In genomic region chr5:140617714-140618113, GRCm38 (mm10) we compare ENCODE assay signal across 9 mouse cellular contexts. TPM values are rescaled to one million over a fixed set of nuclear protein-coding genes. Genes with fewer than 3 reads are reported as not detected.
DNase-seq lines count a peak whose midpoint lies in the region; ATAC-seq lines count a peak whose summit lies in the region.
"Had no signal": no experiment of that assay in that cellular context is flagged by ENCODE, and none has a peak within 500 bp of the region (broad histone marks: within the 10 kb centered on the region; RNA-seq: fewer than 3 reads in every experiment).

No protein-coding gene starts in this region.

- H3K4me2 ChIP-seq in heart, embryonic 15.5 days = no peak overlapping the region

- no peak; the same call in 1 of the 2 replicates for ATAC-seq in heart, embryonic 15.5 days (replicated peaks; ENCODE audit: insufficient number of reproducible peaks, insufficient read depth, low FRiP score, low read depth)
- peak; percentile 68 for ATAC-seq in CD4-positive, CD25-positive, alpha-beta regulatory T cell, adult 4 months
- ATAC-seq in inflammation-experienced regulatory T-cells, adult 6 months = peak; percentile 65

- DNase-seq in heart, postnatal 25 days (ENCODE audit: low spot score) = no peak
- DNase-seq in skeletal muscle tissue, adult 2 months (ENCODE audit: low read depth, low spot score) = peak; percentile 79
- DNase-seq in c-Kit-positive CD71-positive TER-119-positive erythroid progenitor cells, embryonic 14.5 days (ENCODE audit: low spot score) = no peak
- no peak for DNase-seq in right cerebral cortex, postnatal 25 days
- DNase-seq in gastrocnemius, postnatal 4 days (ENCODE audit: low spot score in 2 of 2) = no peak

- no peak overlapping the region for H3K4me3 ChIP-seq in heart, embryonic 15.5 days

- H3K4me1 ChIP-seq in heart, embryonic 15.5 days (replicated peaks) = peaks cover 7% of the 10 kb centered on the region

- H3K27me3 ChIP-seq in heart, embryonic 15.5 days = peaks cover 1% of the 10 kb centered on the region; the same call in 1 of the 2 replicates

- H3K9me3 ChIP-seq in heart, embryonic 15.5 days (replicated peaks) = no peaks in the 10 kb centered on the region

- H3K36me3 ChIP-seq in heart, embryonic 15.5 days = peaks cover 12% of the 10 kb centered on the region

- 59% methylated on average over 5 of the region's 5 CpGs for WGBS in heart, embryonic 15.5 days

- H3K27ac ChIP-seq in heart, embryonic 15.5 days = peak overlapping the region; percentile 17; the same call in 1 of the 2 replicates

- intact Hi-C loops in heart, postnatal 25 days (cut with DNase I) = no loop called here

- H3K9ac ChIP-seq in heart, embryonic 15.5 days = no peak overlapping the region

RNA-seq across cellular contexts. Expression of gene Lfng, which starts 10.6 kb away (rescaled TPM):
- 5.0 and 7.9 TPM in 2 replicates for polyA plus RNA-seq in heart, embryonic 15.5 days (2015; fragmentation: Nextera tagmentation; extraction: Ambion mirVana)
- total RNA-seq in heart, postnatal 25 days (2021) = 10 to 100 TPM in 1 of 2 experiments, 1 to 10 TPM in 1; 7.3 to 10.8 TPM
- polyA plus RNA-seq in CD4-positive, CD25-positive, alpha-beta regulatory T cell, adult 4 months (2017; shearing (Covaris generic)) = 10 to 100 TPM; 24.2 to 26.2 TPM
- polyA plus RNA-seq in inflammation-experienced regulatory T-cells, adult 6 months (2017; shearing (Covaris generic)) = 10 to 100 TPM; 16.8 to 44.8 (median 23.1) TPM
- total RNA-seq in gastrocnemius, postnatal 4 days (2021) = 10 to 100 TPM; 11.4 to 13.8 TPM

RNA-seq across cellular contexts. Expression of gene Ttyh3, which starts 31.1 kb away (rescaled TPM):
- 20.3 and 28.9 TPM in 2 replicates for polyA plus RNA-seq in heart, embryonic 15.5 days (2015; fragmentation: Nextera tagmentation; extraction: Ambion mirVana)
- total RNA-seq in heart, postnatal 25 days (2021) = 10 to 100 TPM; 15.6 to 18.6 TPM
- 1 to 10 TPM; 4.9 to 6.7 TPM for polyA plus RNA-seq in CD4-positive, CD25-positive, alpha-beta regulatory T cell, adult 4 months (2017; shearing (Covaris generic))
- 1 to 10 TPM; 2.8 to 4.2 (median 3.7) TPM for polyA plus RNA-seq in inflammation-experienced regulatory T-cells, adult 6 months (2017; shearing (Covaris generic))
- 10 to 100 TPM; 66.9 to 68.8 TPM for total RNA-seq in gastrocnemius, postnatal 4 days (2021)

RNA-seq across cellular contexts. Expression of gene Grifin, which starts 52.8 kb away (rescaled TPM):
- polyA plus RNA-seq in heart, embryonic 15.5 days (2015; fragmentation: Nextera tagmentation; extraction: Ambion mirVana) = 1.1 TPM in 1 of 2 replicates, not detected in the other
- not detected for total RNA-seq in heart, postnatal 25 days (2021)
- polyA plus RNA-seq in CD4-positive, CD25-positive, alpha-beta regulatory T cell, adult 4 months (2017; shearing (Covaris generic)) = 1 to 10 TPM; 1.5 to 3.8 TPM
- polyA plus RNA-seq in inflammation-experienced regulatory T-cells, adult 6 months (2017; shearing (Covaris generic)) = 1 to 10 TPM; 1.2 to 5.5 (median 1.9) TPM
- total RNA-seq in gastrocnemius, postnatal 4 days (2021) = not detected
- total RNA-seq: left cerebral cortex, postnatal 25 days had no signal
